Mouse (Mus musculus) layer of hippocampus, adult 6 months (tissue): ENCODE measurements around the gene Zfp74. TPM values are rescaled to one million over a fixed set of nuclear protein-coding genes. Genes with fewer than 3 reads are reported as not detected.

Source experiments
- long read RNA-seq, 2 experiments: library from polyadenylated mRNA; unstranded; transcript quantifications; one replicate each; pipeline ENCODE4 v2.0.0; 2019 to 2020
- microRNA-seq: library from miRNA; unstranded; fragments of <30 nt; microRNA quantifications from one replicate; pipeline ENCODE4 v1.2.0, GENCODE M21; 2020
- polyA plus RNA-seq: library from polyadenylated mRNA; unstranded; fragments of <200 nt; fragmentation: Nextera tagmentation; gene quantifications from 2 replicates; pipeline ENCODE4 v1.2.3, GENCODE M21; 2021

Zfp74 gene
- polyA plus RNA-seq, result 10.0 TPM in 2 replicates
- long read RNA-seq, experiment 1, partial matches to known transcripts, result 10 of 24 reads
- long read RNA-seq, experiment 1, other reads (novel, unspliced or antisense), result 13 of 24 reads
- long read RNA-seq, experiment 2, partial matches to known transcripts, result 1 of 85 reads
- long read RNA-seq, experiment 2, other reads (novel, unspliced or antisense), result 83 of 85 reads

GRCm38 (mm10) chr7:29953513-29954401 lies at the start of gene Zfp74:
Zfp74 (minus strand) TSS chr7:29954089.

DNA sequence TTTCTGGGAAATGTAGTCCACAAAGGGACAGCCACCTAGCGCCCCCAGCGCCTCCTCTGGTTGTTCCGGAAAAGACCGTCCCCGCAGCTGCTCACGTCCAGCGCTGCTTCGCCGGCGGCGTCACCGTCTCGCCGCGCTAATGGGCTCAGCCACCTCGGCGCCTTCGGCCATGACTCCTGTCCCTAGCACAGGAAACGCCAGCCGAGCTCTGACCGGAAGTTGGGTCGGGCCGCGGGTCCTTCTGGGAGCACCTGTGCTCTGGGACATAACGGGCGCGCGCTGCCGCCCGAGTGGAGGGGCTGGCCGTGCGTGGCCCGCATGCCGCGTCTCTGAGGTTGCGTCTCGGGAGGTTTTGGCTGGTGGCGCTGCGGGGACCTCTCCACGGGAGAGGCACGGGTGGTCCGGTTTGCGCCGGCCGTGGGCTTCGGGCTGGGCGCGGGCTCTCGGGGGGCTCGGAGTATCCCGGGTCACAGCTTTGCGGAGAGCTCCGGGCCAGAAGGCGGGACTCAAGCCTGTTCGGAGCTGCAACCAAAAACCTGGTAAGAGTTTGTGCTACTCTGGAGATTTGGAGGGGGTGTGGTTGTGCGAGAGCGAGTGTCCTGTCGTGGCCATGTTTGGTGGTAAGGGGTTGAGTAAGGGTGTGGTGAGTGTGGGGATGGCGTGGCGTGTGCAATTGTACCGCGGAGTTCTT lies 29.9 kb upstream of the Zfp74 start, which contains the start of gene Zfp568:
Zfp568 (plus strand) TSS at position 266 of the 691 bp plus-strand sequence.

GRCm38 (mm10) chr7:29908130-29908950 lies 45.5 kb downstream of the Zfp74 start, which contains the start of gene Zfp383:
Zfp383 (plus strand) TSS chr7:29908223.

GRCm38 (mm10) chr7:29905966-29906681 lies 47.8 kb downstream of the Zfp74 start, which contains the start of gene Zfp27:
Zfp27 (minus strand) TSS chr7:29906572.

Small RNA genes lying within 50 kb of the gene (microRNA-seq; reads per million reads assigned to microRNA genes)
- gene Mir7668, result 1.3 reads per million

Other genes starting within 250 kb of the Zfp74 start
- not detected in 2 replicates for gene Catsperg2, start 227.1 kb downstream of the Zfp74 start, polyA plus RNA-seq
- 4.7 and 6.1 TPM in 2 replicates for gene Zfp84, start 185.5 kb downstream of the Zfp74 start, polyA plus RNA-seq
- 7.3 and 7.5 TPM in 2 replicates for gene Zfp30, start 170.1 kb downstream of the Zfp74 start, polyA plus RNA-seq
- 3.3 and 5.3 TPM in 2 replicates for gene Zfp790, start 138.0 kb downstream of the Zfp74 start, polyA plus RNA-seq
- 5.9 and 6.1 TPM in 2 replicates for gene Zfp940, start 100.4 kb downstream of the Zfp74 start, polyA plus RNA-seq
- gene Zfp420, start 94.1 kb downstream of the Zfp74 start, polyA plus RNA-seq, result 6.0 and 7.3 TPM in 2 replicates
- gene Zfp27, start 47.5 kb downstream of the Zfp74 start, polyA plus RNA-seq, result 8.4 and 9.5 TPM in 2 replicates
- 1.1 and 1.2 TPM in 2 replicates for gene Zfp383, start 45.9 kb downstream of the Zfp74 start, polyA plus RNA-seq
- 0.23 and 0.29 TPM in 2 replicates for gene Zfp568, start 29.9 kb upstream of the Zfp74 start, polyA plus RNA-seq
- 5.0 and 5.1 TPM in 2 replicates for gene Zfp14, start 97.3 kb upstream of the Zfp74 start, polyA plus RNA-seq
- 2.5 and 2.7 TPM in 2 replicates for gene Zfp82, start 118.8 kb upstream of the Zfp74 start, polyA plus RNA-seq
- gene Gm26920, start 136.3 kb upstream of the Zfp74 start, polyA plus RNA-seq, result 0.08 and 0.69 TPM in 2 replicates
- gene Zfp566, start 136.4 kb upstream of the Zfp74 start, polyA plus RNA-seq, result 6.6 and 6.7 TPM in 2 replicates
- gene Zfp260, start 140.7 kb upstream of the Zfp74 start, polyA plus RNA-seq, result 58.4 and 64.8 TPM in 2 replicates
- gene Zfp382, start 167.9 kb upstream of the Zfp74 start, polyA plus RNA-seq, result 7.3 and 8.7 TPM in 2 replicates
- gene Zfp146, start 215.7 kb upstream of the Zfp74 start, polyA plus RNA-seq, result 3.2 and 3.3 TPM in 2 replicates
- 13.4 and 28.5 TPM in 2 replicates for gene Cox7a1, start 230.1 kb upstream of the Zfp74 start, polyA plus RNA-seq
- 39.7 and 41.1 TPM in 2 replicates for gene Capns1, start 244.7 kb upstream of the Zfp74 start, polyA plus RNA-seq